Mouse (Mus musculus): Measurements from ENCODE around the gene Klf11. TPM values are rescaled to one million over a fixed set of nuclear protein-coding genes. Genes with fewer than 3 reads are reported as not detected.

Gene Klf11
- polyA plus RNA-seq, 2 experiments: 12.1 to 13.3 TPM

DNA sequence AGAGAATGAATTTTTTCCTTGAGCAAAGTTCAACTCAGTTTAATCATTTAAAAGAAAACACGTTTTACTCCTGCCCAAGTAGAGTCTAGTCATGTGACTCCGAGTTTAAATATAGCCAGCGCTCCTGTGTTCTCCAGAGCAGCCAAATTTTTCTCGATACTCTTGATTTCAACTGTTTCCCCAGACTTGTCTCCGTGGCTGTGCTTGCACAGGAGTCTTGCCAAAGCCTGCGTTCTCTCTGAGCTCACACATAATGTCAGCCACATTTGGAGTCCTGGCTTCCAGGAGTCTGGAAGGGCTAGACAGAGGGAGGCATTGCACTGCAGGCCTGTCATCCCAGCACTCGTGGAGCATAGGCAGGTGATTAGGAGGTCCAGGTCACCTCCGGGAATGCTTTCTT lies 31.5 kb downstream of the Klf11 start:
- peak overlapping the region; percentile 94; the same call in 1 of the 2 replicates for H3K4me2 ChIP-seq (replicated peaks; ENCODE audit: low read depth, low read length, severe bottlenecking)
- no peak for TF ChIP-seq POLR2A (IDR thresholded peaks at IDR 0.05; ENCODE audit: borderline replicate concordance, extremely low read depth, insufficient read depth, insufficient read length)
- ATAC-seq (ENCODE audit: low FRiP score, low read depth): peak; percentile 50
- no peak overlapping the region for H3K4me3 ChIP-seq (replicated peaks; ENCODE audit: low read length)
- peak; percentile 53 for DNase-seq (ENCODE audit: low spot score)
- no peaks in the 10 kb centered on the region for H3K36me3 ChIP-seq (ENCODE audit: control insufficient read depth, insufficient read depth, low read length)
- H3K4me1 ChIP-seq (ENCODE audit: control insufficient read depth, insufficient read depth, low read length): peaks cover 17% of the 10 kb centered on the region
- H3K9me3 ChIP-seq (ENCODE audit: control insufficient read depth, low read length): no peaks in the 10 kb centered on the region
- H3K27ac ChIP-seq (replicated peaks; ENCODE audit: low read depth, low read length): peak overlapping the region; percentile 68
- H3K27me3 ChIP-seq (ENCODE audit: control insufficient read depth, insufficient read depth, low read length): peaks cover 14% of the 10 kb centered on the region
- WGBS: 38% methylated on average over 8 of the region's 8 CpGs
- H3K9ac ChIP-seq (ENCODE audit: low read depth, low read length, severe bottlenecking): no peak overlapping the region

DNA sequence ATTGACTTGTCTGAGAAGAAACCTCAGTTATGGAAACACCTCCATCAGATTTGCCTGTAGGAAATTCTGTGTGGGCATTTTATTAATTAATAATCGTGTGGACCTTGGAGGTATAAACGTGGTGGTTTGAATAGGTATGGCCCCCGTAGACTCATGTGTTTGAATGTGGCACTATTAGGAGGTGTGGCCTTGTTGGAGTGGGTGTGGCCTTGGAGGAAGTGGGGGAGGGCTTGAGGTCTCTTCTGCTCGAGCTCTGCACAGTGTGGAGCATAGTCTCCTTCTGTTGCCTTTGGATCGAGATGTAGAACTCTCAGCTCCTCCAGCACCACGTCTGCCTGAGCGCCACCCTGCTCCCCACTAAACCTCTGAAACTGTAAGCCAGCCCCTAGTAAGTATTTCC lies 32.4 kb downstream of the Klf11 start:
- Histone ChIP-seq H3K36me3 (ENCODE audit: control insufficient read depth, insufficient read depth, low read length) (no peaks in the 10 kb centered on the region), H3K9ac (ENCODE audit: low read depth, low read length, severe bottlenecking) (no peak overlapping the region), H3K27ac (replicated peaks; ENCODE audit: low read depth, low read length) (peak overlapping the region; percentile 68; the same call in 1 of the 2 replicates), H3K9me3 (ENCODE audit: control insufficient read depth, low read length) (no peaks in the 10 kb centered on the region), H3K4me3 (replicated peaks; ENCODE audit: low read length) (no peak overlapping the region), H3K27me3 (ENCODE audit: control insufficient read depth, insufficient read depth, low read length) (peaks cover 14% of the 10 kb centered on the region), H3K4me2 (replicated peaks; ENCODE audit: low read depth, low read length, severe bottlenecking) (no peak overlapping the region), H3K4me1 (ENCODE audit: control insufficient read depth, insufficient read depth, low read length) (peaks cover 17% of the 10 kb centered on the region)
- WGBS: 69% methylated on average over 7 of the region's 7 CpGs
- ATAC-seq (ENCODE audit: low FRiP score, low read depth) (no peak), DNase-seq (ENCODE audit: low spot score) (no peak)
- TF ChIP-seq POLR2A (IDR thresholded peaks at IDR 0.05; ENCODE audit: borderline replicate concordance, extremely low read depth, insufficient read depth, insufficient read length): no peak

DNA sequence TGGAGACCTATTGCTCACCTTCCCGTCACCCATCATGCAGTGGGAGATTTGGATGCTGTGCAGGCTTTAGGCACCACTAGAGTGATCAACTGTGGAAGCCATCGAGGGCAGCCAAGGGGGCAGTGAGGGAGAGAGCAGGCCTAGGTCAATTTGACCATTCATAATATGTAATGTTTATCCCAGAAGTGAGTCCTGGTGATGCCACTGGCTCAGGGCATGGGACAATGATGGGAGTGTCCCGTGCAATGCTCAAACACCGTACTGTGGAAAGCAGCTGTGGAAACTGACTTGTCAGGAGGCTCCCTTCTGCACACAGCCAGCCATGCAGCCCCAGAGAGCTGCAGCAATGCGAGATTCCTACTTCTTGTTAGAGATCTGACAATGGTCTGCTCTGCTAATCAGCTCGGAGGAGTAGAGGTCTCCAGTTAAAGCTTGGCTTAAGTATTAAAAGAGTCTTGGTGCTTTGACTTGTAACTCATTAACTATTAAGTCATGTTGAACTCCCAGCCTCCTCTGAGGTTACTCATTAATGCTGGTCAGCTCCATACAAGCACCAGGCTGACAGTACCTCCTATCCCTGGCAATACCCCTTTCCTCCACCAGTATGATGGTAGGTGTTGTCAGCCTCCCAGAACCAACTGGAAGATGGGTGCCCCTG lies 35.1 kb downstream of the Klf11 start:
- Histone ChIP-seq H3K4me2 (replicated peaks; ENCODE audit: low read depth, low read length, severe bottlenecking) (no peak overlapping the region), H3K9me3 (ENCODE audit: control insufficient read depth, low read length) (no peaks in the 10 kb centered on the region), H3K9ac (ENCODE audit: low read depth, low read length, severe bottlenecking) (no peak overlapping the region), H3K27ac (replicated peaks; ENCODE audit: low read depth, low read length) (no peak overlapping the region), H3K27me3 (ENCODE audit: control insufficient read depth, insufficient read depth, low read length) (peaks cover 13% of the 10 kb centered on the region), H3K36me3 (ENCODE audit: control insufficient read depth, insufficient read depth, low read length) (no peaks in the 10 kb centered on the region), H3K4me3 (replicated peaks; ENCODE audit: low read length) (no peak overlapping the region), H3K4me1 (ENCODE audit: control insufficient read depth, insufficient read depth, low read length) (peaks cover 9% of the 10 kb centered on the region)
- ATAC-seq (ENCODE audit: low FRiP score, low read depth): no peak
- WGBS: 77% methylated on average over 6 of the region's 6 CpGs
- DNase-seq (ENCODE audit: low spot score): no peak
- TF ChIP-seq POLR2A (IDR thresholded peaks at IDR 0.05; ENCODE audit: borderline replicate concordance, extremely low read depth, insufficient read depth, insufficient read length): no peak

- 73% methylated on average over 11 of the region's 11 CpGs for WGBS
- H3K9ac ChIP-seq (ENCODE audit: low read depth, low read length, severe bottlenecking): no peak overlapping the region
- no peak overlapping the region for H3K4me2 ChIP-seq (replicated peaks; ENCODE audit: low read depth, low read length, severe bottlenecking)
Observed at GRCm38 (mm10) chr12:24686696-24687346, 35.7 kb downstream of the Klf11 start.

GRCm38 (mm10) chr12:24690351-24690750 lies 39.3 kb downstream of the Klf11 start:
- 75% methylated on average over 3 of the region's 3 CpGs for WGBS
- H3K27ac ChIP-seq (replicated peaks; ENCODE audit: low read depth, low read length): no peak overlapping the region
- no peak overlapping the region for H3K4me3 ChIP-seq (replicated peaks; ENCODE audit: low read length)
- ATAC-seq (ENCODE audit: low FRiP score, low read depth): no peak
- no peak for TF ChIP-seq POLR2A (IDR thresholded peaks at IDR 0.05; ENCODE audit: borderline replicate concordance, extremely low read depth, insufficient read depth, insufficient read length)
- H3K9ac ChIP-seq (ENCODE audit: low read depth, low read length, severe bottlenecking): no peak overlapping the region
- no peaks in the 10 kb centered on the region for H3K9me3 ChIP-seq (ENCODE audit: control insufficient read depth, low read length)
- no peak for DNase-seq (ENCODE audit: low spot score)
- H3K36me3 ChIP-seq (ENCODE audit: control insufficient read depth, insufficient read depth, low read length): no peaks in the 10 kb centered on the region
- no peak overlapping the region for H3K4me2 ChIP-seq (replicated peaks; ENCODE audit: low read depth, low read length, severe bottlenecking)
- H3K4me1 ChIP-seq (ENCODE audit: control insufficient read depth, insufficient read depth, low read length): no peaks in the 10 kb centered on the region
- no peaks in the 10 kb centered on the region for H3K27me3 ChIP-seq (ENCODE audit: control insufficient read depth, insufficient read depth, low read length)

More at GRCm38 (mm10) chr12:24686696-24687346, 35.7 kb downstream of the Klf11 start:
- H3K9me3 ChIP-seq (ENCODE audit: control insufficient read depth, low read length): no peaks in the 10 kb centered on the region
- no peak for TF ChIP-seq POLR2A (IDR thresholded peaks at IDR 0.05; ENCODE audit: borderline replicate concordance, extremely low read depth, insufficient read depth, insufficient read length)
- no peak for ATAC-seq (ENCODE audit: low FRiP score, low read depth)
- DNase-seq (ENCODE audit: low spot score): no peak
- H3K27me3 ChIP-seq (ENCODE audit: control insufficient read depth, insufficient read depth, low read length): peaks cover 6% of the 10 kb centered on the region
- H3K27ac ChIP-seq (replicated peaks; ENCODE audit: low read depth, low read length): no peak overlapping the region
- H3K4me1 ChIP-seq (ENCODE audit: control insufficient read depth, insufficient read depth, low read length): peaks cover 4% of the 10 kb centered on the region
- no peaks in the 10 kb centered on the region for H3K36me3 ChIP-seq (ENCODE audit: control insufficient read depth, insufficient read depth, low read length)
- no peak overlapping the region for H3K4me3 ChIP-seq (replicated peaks; ENCODE audit: low read length)

All from limb, embryonic 14.5 days (tissue).